Mouse (Mus musculus): ENCODE results near the gene Nrm. TPM values are rescaled to one million over a fixed set of nuclear protein-coding genes. Genes with fewer than 3 reads are reported as not detected.
A peak's percentile ranks its signal among the peaks of the same experiment; 100 is the strongest.

Gene Nrm
- total and polyA plus RNA-seq, 3 experiments = 11.1 to 49.9 TPM; not detected in 1

DNA sequence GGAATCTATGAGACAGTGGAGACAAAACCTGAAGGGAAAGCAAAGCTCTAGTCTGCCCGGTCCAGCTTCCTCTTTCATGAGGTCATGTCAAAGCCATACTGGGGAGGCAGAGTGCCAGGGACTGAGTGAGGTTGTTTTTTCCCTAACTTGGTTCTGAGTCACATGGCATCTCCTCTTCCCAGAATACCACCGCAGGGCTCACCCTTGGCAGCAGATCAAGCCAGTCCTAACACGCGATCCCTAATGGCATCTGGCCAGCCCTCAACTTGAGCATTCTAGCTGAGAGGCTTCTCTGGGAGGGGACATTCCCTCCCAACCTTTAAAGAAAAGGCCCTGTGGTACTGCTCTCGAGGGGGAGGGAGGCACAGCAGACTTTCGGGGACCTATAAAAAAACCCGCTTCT lies 47.9 kb upstream of the Nrm start (continued):
- peak; percentile 85 for TF ChIP-seq ETS1 (IDR thresholded peaks at IDR 0.05; ENCODE audit: low read depth, low read length)
- no peak for TF ChIP-seq POLR2AphosphoS2 (IDR thresholded peaks at IDR 0.05; ENCODE audit: low read length)
- TF ChIP-seq MXI1 (IDR thresholded peaks at IDR 0.05; ENCODE audit: low read depth, low read length) = peak; percentile 79
- TF ChIP-seq TBP (IDR thresholded peaks at IDR 0.05; ENCODE audit: low read depth, low read length) = no peak; the same call in 1 of the 2 replicates
- no peak for TF ChIP-seq MYC (IDR thresholded peaks at IDR 0.05; ENCODE audit: low read depth, low read length)
- no peak for TF ChIP-seq TAL1 (IDR thresholded peaks at IDR 0.05; ENCODE audit: low read length)
- TF ChIP-seq ELF1 (IDR thresholded peaks at IDR 0.05; ENCODE audit: low read depth, low read length) = 0 out of 2 replicates have a peak, but pooled peaks have one; percentile 6

DNA sequence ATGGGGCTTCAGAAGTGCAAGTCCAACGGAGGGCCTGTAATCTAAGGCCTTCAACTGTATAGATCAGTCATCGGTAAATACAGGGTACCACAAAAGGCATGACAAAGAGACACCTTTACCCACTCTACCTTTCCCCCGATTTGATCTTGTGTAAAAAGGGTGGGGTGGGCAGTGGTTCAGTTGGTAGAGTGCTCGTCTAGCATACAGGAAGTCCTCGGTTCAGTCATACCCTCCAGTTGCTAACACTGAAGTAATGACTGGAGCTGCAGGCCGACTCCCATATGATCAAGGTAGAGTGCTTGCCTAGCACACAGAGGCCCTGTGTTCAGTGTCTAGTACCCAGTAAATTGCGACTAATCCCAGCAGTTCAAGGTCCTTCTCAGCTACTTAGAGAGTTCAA lies 47.5 kb upstream of the Nrm start:
- Histone ChIP-seq H3K27me3 (ENCODE audit: control insufficient read depth in 1 of 2, insufficient read depth in 2 of 2, low read length in 2 of 2) (no peaks in the 10 kb centered on the region), H3K4me3 (ENCODE audit: control insufficient read depth in 1 of 2, insufficient read depth in 1 of 2, low read depth in 2 of 2, low read length in 2 of 2) (peak overlapping the region; percentile 17 to 35; a peak in 1 of 4 replicates), H3K9ac (ENCODE audit: control insufficient read depth, low read depth, low read length, poor library complexity, severe bottlenecking) (peak overlapping the region; percentile 63), H3K36me3 (ENCODE audit: control insufficient read depth in 1 of 2, insufficient read depth in 2 of 2, low read length in 2 of 2) (peaks cover 0 to 20% of the 10 kb centered on the region in 2 experiments; a peak in 2 of 4 replicates), H3K4me1 (ENCODE audit: control insufficient read depth in 1 of 2, insufficient read depth in 2 of 2, low read length in 2 of 2) (peaks cover 7 to 30% of the 10 kb centered on the region in 2 experiments), H3K27ac (ENCODE audit: control insufficient read depth, low read depth, low read length) (peak overlapping the region; percentile 73), H3K79me2 (ENCODE audit: control insufficient read depth, insufficient read depth, low read length, poor library complexity) (no peaks in the 10 kb centered on the region), H3K9me3 (replicated peaks; ENCODE audit: insufficient read depth, low read length) (no peaks in the 10 kb centered on the region)
- peak; percentile 67 for DNase-seq (ENCODE audit: low read depth, low spot score)
- no peak for TF ChIP-seq MEF2A (IDR thresholded peaks at IDR 0.05; ENCODE audit: extremely low read depth, insufficient replicate concordance, low read depth, low read length, poor library complexity, severe bottlenecking)
- TF ChIP-seq TCF12 (IDR thresholded peaks at IDR 0.05; ENCODE audit: low read depth, low read length) = no peak
- no peak for TF ChIP-seq ZC3H11A (IDR thresholded peaks at IDR 0.05; ENCODE audit: low read depth, low read length)
- 0 out of 2 replicates have a peak, but pooled peaks have one; percentile 3 for TF ChIP-seq SIN3A (IDR thresholded peaks at IDR 0.05; ENCODE audit: low read length)
- no peak for TF ChIP-seq ELF1 (IDR thresholded peaks at IDR 0.05; ENCODE audit: low read depth, low read length)
- no peak for TF ChIP-seq UBTF (IDR thresholded peaks at IDR 0.05; ENCODE audit: borderline replicate concordance, insufficient read depth, low read depth, low read length)
- no peak for TF ChIP-seq CHD2 (IDR thresholded peaks at IDR 0.05; ENCODE audit: low read length)
- TF ChIP-seq POLR2A (IDR thresholded peaks at IDR 0.05; ENCODE audit: control insufficient read depth in 1 of 2, insufficient read depth in 1 of 2, low read depth in 1 of 2, low read length in 2 of 2, poor library complexity in 1 of 2) = 0 out of 4 replicates have a peak, but pooled peaks of 1 of the 2 experiments have one; percentile 20

DNA sequence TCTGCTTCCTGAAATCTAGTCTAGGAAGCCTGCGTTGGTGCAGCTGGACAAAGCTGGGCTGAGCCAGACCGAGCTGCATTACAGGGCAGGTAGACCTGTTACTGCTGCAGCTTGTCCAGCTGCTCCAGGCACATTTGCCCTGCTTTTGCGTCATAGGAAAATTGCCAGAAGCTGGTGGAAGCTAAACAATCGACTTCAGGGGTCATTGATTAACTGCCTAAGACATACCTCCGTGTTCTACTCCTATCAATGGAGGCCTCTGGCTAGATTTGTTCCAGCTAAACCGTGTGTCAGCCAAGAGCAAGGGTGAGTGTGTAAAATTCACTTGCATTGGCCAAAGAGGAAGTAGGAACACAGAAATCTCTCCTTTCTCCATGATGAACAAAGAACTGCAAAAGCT lies 46.4 kb upstream of the Nrm start:
- Histone ChIP-seq H3K27me3 (ENCODE audit: control insufficient read depth in 1 of 2, insufficient read depth in 2 of 2, low read length in 2 of 2) (no peaks in the 10 kb centered on the region), H3K79me2 (ENCODE audit: control insufficient read depth, insufficient read depth, low read length, poor library complexity) (no peaks in the 10 kb centered on the region), H3K9me3 (replicated peaks; ENCODE audit: insufficient read depth, low read length) (no peaks in the 10 kb centered on the region), H3K9ac (ENCODE audit: control insufficient read depth, low read depth, low read length, poor library complexity, severe bottlenecking) (no peak overlapping the region), H3K4me1 (ENCODE audit: control insufficient read depth in 1 of 2, insufficient read depth in 2 of 2, low read length in 2 of 2) (peaks cover 7 to 30% of the 10 kb centered on the region in 2 experiments), H3K36me3 (ENCODE audit: control insufficient read depth in 1 of 2, insufficient read depth in 2 of 2, low read length in 2 of 2) (peaks cover 0 to 20% of the 10 kb centered on the region in 2 experiments; a peak in 2 of 4 replicates), H3K4me3 (ENCODE audit: control insufficient read depth in 1 of 2, insufficient read depth in 1 of 2, low read depth in 2 of 2, low read length in 2 of 2) (no peak overlapping the region), H3K27ac (ENCODE audit: control insufficient read depth, low read depth, low read length) (no peak overlapping the region)
- no peak for DNase-seq (ENCODE audit: low read depth, low spot score)
- no peak for TF ChIP-seq GABPA (IDR thresholded peaks at IDR 0.05; ENCODE audit: low read depth, low read length)
- TF ChIP-seq POLR2A (IDR thresholded peaks at IDR 0.05; ENCODE audit: control insufficient read depth in 1 of 2, insufficient read depth in 1 of 2, low read depth in 1 of 2, low read length in 2 of 2, poor library complexity in 1 of 2) = no peak
- TF ChIP-seq USF2 (IDR thresholded peaks at IDR 0.05; ENCODE audit: borderline replicate concordance in 1 of 2, insufficient read depth in 1 of 2, low read depth in 1 of 2, low read length in 2 of 2) = no peak
- no peak for TF ChIP-seq ZMIZ1 (IDR thresholded peaks at IDR 0.05; ENCODE audit: low read depth, low read length)
- no peak for TF ChIP-seq CHD2 (IDR thresholded peaks at IDR 0.05; ENCODE audit: low read length)
- TF ChIP-seq JUND (IDR thresholded peaks at IDR 0.05; ENCODE audit: low read depth, low read length) = no peak
- no peak for TF ChIP-seq GATA1 (IDR thresholded peaks at IDR 0.05; ENCODE audit: low read depth, low read length)
- no peak for TF ChIP-seq MYB (IDR thresholded peaks at IDR 0.05; ENCODE audit: low read depth, low read length)
- TF ChIP-seq HCFC1 (IDR thresholded peaks at IDR 0.05; ENCODE audit: low read depth, low read length) = no peak
- no peak for TF ChIP-seq POLR2AphosphoS2 (IDR thresholded peaks at IDR 0.05; ENCODE audit: low read length)
- TF ChIP-seq ZNF384 (IDR thresholded peaks at IDR 0.05; ENCODE audit: low read depth, low read length) = no peak
- no peak for TF ChIP-seq MAX (IDR thresholded peaks at IDR 0.05; ENCODE audit: low read length)

All from MEL (cell line).